Mouse (Mus musculus) c-Kit-positive CD71-positive TER-119-positive erythroid progenitor cells, embryonic 14.5 days (primary cell): Measurements from ENCODE around the gene Tulp1.

Experiments used
- DNase-seq: peaks from one replicate; pipeline ENCODE4 v3.0.0-alpha.2; 2013; ENCODE audit warnings: low spot score

Gene Tulp1

DNA sequence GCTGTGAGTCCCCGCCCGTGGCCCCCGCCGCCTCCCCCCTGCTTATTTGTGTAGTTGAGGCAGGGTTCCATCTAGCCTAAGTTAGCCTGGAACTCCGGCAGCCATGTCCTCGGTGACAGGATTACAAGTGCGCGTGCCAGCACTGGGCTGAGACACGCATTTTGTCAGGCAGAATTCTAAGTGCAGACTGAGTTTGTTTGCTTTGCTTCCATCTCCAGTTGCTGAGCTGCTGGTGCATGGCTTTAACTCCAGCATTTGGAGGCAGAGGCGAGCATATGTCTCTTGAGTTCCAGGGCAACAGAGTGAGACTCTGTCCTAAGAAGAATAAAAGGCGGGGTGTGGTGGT is 51.2 kb downstream of the Tulp1 start:
- peak; percentile 47 for DNase-seq

DNA sequence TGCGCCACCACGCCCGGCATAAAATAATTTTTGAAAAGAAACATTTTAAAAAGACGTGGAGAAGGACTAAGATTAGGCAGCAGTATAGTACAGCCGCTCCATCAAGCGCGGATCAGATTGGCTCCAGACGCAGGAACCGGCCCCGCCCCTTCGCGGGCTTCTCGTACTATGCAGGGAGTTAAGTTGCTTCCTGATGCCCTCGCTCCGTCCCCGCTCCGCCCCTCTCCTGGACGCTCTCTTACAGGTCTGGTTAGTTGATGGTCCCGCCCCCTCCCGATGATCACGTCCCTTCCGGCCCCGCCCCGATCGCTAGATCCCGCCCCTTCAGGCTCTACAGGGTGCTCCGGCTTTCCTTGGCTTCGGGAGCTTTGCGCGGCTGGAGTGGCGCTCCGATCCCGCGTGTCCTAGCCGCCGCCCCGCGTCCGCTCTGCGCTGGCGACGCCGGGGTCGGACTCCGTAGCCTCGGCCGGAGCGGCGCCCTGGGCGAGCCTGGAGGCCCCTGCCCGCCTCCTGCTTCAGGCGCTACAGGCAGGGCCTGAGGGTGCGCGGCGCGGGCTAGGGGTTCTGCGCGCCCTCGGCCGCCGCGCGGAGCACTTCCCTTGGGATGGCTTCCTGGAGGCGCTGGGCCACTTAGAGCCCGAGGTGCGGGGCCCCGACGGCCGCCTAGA is 51.7 kb downstream of the Tulp1 start, which contains the start of gene Fance:
Gene Fance (plus strand): TSS at position 308 of the 668 bp plus-strand sequence.
- DNase-seq: peak; percentile 100

GRCm38 (mm10) chr17:28312232-28313211 is 52.5 kb downstream of the Tulp1 start:
- no peak for DNase-seq

- no peak for DNase-seq
Observed at GRCm38 (mm10) chr17:28311366-28312132, 53.5 kb downstream of the Tulp1 start.

DNA sequence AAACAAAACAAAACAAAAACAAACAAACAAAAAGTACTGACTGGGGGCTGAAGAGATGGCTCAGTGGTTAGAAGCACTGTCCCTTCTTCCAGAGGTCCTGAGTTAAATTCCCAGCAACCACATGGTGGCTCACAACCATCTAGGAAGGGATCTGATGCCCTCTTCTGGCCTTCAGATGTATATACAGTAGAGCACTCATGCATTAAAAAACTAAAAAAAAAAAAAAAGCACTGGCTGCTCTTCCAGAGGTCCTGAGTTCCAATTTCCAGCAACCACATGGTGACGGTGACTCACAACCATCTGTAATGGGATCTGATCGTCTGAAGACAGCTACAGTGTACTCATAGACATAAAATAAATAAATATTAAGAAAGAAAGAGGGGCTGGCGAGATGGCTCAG is 54.2 kb downstream of the Tulp1 start:
- no peak for DNase-seq

DNA sequence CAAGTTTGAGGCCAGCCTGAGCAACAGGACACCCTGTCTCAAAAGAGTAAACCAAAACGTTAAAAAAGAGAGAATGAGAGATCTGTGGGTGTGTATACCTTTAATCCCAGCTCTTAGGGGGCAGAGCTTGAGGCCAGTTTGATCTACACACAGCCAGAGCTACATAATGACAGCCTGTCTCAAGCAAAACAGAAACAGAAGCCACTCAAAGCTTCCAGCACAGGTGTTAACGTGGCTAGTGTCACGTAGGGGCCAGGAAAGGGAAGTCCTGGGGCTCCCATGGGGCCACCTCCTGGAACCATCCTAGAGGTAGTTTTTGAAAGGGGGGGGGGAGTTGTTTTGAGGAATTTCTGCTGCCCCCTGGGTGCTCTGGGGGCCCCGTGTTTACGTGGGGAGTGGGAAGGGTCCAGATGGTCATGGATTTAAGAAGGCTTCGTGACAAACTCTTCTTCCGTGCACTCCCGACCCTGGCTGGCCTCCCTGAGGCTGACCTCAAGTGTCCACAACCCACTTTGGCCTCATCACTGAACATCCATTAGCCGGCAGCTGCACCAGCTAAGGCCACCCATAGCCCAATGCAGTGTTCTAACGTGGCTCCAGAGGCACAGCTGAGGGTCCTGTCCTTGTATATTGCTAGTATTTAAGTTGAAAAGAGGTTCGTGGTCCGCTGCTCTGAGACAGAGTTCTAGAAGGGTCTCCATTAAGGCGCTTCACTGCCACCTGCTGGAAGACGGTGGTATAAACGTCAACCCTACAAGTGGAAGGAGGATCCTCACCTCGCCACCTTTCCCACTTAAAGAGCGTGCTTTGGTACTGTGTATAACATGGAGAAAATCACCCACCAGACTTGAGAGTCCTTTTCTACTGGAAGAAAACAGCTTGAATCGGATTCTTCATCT is 56.5 kb downstream of the Tulp1 start:
- DNase-seq: peak; percentile 84

- no peak for DNase-seq
Observed at GRCm38 (mm10) chr17:28305172-28305571, 59.9 kb downstream of the Tulp1 start.
